Mouse (Mus musculus): ENCODE results near the gene Pmm2.

Gene Pmm2

GRCm38 (mm10) chr16:8686871-8687535 is 49.5 kb downstream of the Pmm2 start:
- POLR2A ChIA-PET: interaction anchor here in 3 of 4 experiments (0.6 to 11.1 kb wide), 39 partner anchors 9 to 216 kb away, joined by 3 to 146 read pairs (median 4); partner anchors contain the start of gene Carhsp1 (in 2 of the 3)
- CTCF ChIA-PET: interaction anchor here (0.5 to 2.8 kb wide), 23 partner anchors 9 to 1180 kb away, joined by 3 to 34 read pairs (median 4); partner anchors contain the start of gene Carhsp1 (in 1 of the 4)

DNA sequence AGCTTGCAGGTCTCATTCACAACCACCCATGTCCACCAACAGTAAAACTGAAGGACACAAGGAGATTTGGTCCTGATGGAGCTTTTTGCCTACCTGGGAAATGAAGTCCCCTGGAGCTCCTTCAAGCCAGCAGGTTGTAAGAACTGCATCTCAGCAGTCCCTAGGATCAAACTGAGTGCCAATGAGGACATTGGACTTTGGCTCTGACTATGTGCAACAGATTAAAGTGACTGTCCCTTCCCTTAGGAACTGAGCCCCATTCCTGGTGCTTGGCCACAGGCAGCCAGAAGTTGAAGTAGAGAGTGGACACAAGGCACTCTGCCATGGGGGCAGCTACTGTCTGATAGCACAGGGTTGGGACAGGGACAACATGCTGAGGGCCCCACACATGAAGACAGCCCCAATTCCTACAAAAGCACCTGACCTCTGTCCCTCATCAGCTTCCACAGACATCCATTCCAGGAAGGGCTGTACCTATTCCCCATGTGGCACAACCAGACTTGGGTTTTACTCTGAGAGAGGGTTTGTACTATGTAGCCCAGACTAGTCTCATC is 50.2 kb downstream of the Pmm2 start:
- ChIA-PET CTCF (interaction anchor here in 3 of 4 experiments (1.2 to 2.8 kb wide), 10 partner anchors 9 to 278 kb away, joined by 3 to 34 read pairs (median 6); no protein-coding TSS in a partner anchor), POLR2A (interaction anchor here in 3 of 4 experiments (0.6 to 11.1 kb wide), 33 partner anchors 10 to 216 kb away, joined by 3 to 146 read pairs (median 4); partner anchors contain the start of gene Carhsp1 (in 2 of the 3))

- ChIA-PET POLR2A (interaction anchor here in 2 of 4 experiments (0.9 to 11.1 kb wide), 10 partner anchors 11 to 133 kb away, joined by 3 to 146 read pairs (median 4); partner anchors contain the start of gene Carhsp1 (in 1 of the 2)), CTCF (interaction anchor here in 2 of 4 experiments (0.5 to 1.2 kb wide), 4 partner anchors 72 to 181 kb away, joined by 3 to 7 read pairs (median 4); no protein-coding TSS in a partner anchor)
Measured at GRCm38 (mm10) chr16:8689979-8690656, 52.6 kb downstream of the Pmm2 start.

DNA sequence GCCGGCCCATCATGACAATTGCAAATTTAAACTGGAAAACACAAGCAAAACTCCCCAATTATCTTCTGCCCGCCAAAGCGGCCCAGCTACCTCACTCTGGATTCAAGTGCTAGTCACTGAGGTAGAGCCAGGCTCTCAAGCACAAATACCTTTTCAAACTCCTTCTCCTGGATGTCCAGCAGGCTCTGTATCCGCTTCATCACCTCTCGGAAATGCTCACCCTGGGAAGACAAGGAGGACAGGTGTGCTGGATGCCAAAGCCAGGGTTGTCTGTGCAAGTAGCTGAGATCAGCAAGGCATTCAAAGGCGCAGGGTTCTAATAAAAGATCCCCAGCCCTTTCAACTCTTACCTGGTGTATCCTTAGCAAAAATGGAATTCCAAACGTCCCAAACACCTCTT is 53.7 kb downstream of the Pmm2 start:
- CTCF ChIA-PET: interaction anchor here in 1 of 4 experiments (1.0 kb wide), 1 partner anchor 78 kb away, joined by 3 read pairs; no protein-coding TSS in a partner anchor
- POLR2A ChIA-PET: interaction anchor here in 2 of 4 experiments (1.2 to 11.1 kb wide), 5 partner anchors 10 to 190 kb away, joined by 3 to 146 read pairs (median 5); no protein-coding TSS in a partner anchor

- CTCF ChIA-PET: no interaction called here
- POLR2A ChIA-PET: interaction anchor here in 2 of 4 experiments (0.9 to 13.4 kb wide), 16 partner anchors 11 to 165 kb away, joined by 3 to 146 read pairs (median 4); no protein-coding TSS in a partner anchor
Measured at GRCm38 (mm10) chr16:8699556-8699955, 62.1 kb downstream of the Pmm2 start.

DNA sequence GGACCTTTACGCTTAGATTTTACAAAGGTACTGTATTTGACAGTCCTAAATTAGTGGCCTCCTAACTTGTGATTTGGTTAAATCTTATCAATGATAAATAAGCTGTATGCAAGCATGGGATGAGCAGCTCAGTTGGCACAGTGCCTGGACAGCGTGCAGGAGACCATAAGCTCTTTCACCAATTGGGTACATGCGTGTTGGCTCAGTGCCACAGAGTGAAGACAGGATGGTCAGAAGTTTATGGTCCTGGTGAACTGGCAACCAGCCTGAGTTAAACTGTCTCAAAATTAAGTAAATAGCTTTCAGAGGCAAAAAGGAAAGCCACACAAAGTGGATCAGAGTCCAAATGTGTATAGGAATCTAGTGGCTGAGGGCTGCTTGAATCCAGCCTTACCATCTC is 63.1 kb downstream of the Pmm2 start:
- POLR2A ChIA-PET: interaction anchor here in 2 of 4 experiments (0.5 to 13.4 kb wide), 14 partner anchors 10 to 164 kb away, joined by 3 to 146 read pairs (median 3); partner anchors contain the start of gene Carhsp1 (in 1 of the 2)
- CTCF ChIA-PET: interaction anchor here in 3 of 4 experiments (0.7 to 0.9 kb wide), 3 partner anchors 10 to 26 kb away, joined by 3 to 4 read pairs (median 3); no protein-coding TSS in a partner anchor

GRCm38 (mm10) chr16:8711998-8712397 is 74.5 kb downstream of the Pmm2 start:
- ChIA-PET CTCF (interaction anchor here in 2 of 4 experiments (0.5 to 1.1 kb wide), 2 partner anchors 57 to 1270 kb away, joined by 3 read pairs; no protein-coding TSS in a partner anchor), POLR2A (interaction anchor here in 2 of 4 experiments (1.0 to 23.9 kb wide), 10 partner anchors 14 to 63 kb away, joined by 3 to 230 read pairs (median 4); no protein-coding TSS in a partner anchor)

All from embryonic stem cell, embryonic (primary cell).